Mouse (Mus musculus) myocyte (in vitro differentiated cells): ENCODE data around the gene Fmo5. TPM values are rescaled to one million over a fixed set of nuclear protein-coding genes. Genes with fewer than 3 reads are reported as not detected.
A peak's percentile ranks its signal among the peaks of the same experiment; 100 is the strongest.

Source experiments
- H3K27me3 ChIP-seq: one replicate; pipeline ENCODE4 v1.6.1; 2011; ENCODE audit not compliant: control insufficient read depth, insufficient read depth, insufficient read length
- H3K36me3 ChIP-seq: one replicate; pipeline ENCODE4 v1.6.1; 2011; ENCODE audit not compliant: control insufficient read depth, insufficient read depth
- H3K4me2 ChIP-seq: one replicate; pipeline ENCODE4 v1.6.1; 2011; ENCODE audit warnings: low read depth, control low read depth
- H3K4me3 ChIP-seq: one replicate; pipeline ENCODE4 v1.5.1; 2011; ENCODE audit warnings: mild to moderate bottlenecking, control low read depth, moderate library complexity
- H3K79me2 ChIP-seq: one replicate; pipeline ENCODE4 v1.6.1; 2011; ENCODE audit not compliant: control insufficient read depth, insufficient read depth
- H3ac ChIP-seq: one replicate; pipeline ENCODE4 v1.6.1; 2011; ENCODE audit not compliant: control insufficient read depth, insufficient read length
- CEBPB ChIP-seq: IDR thresholded peaks from 2 replicates; pipeline ENCODE4 v1.6.1; 2011; ENCODE audit warnings: mild to moderate bottlenecking, moderate library complexity; ENCODE audit not compliant: poor library complexity, insufficient read depth, severe bottlenecking
- E2F4 ChIP-seq: IDR thresholded peaks from one replicate; pipeline ENCODE4 v1.6.1; 2011; ENCODE audit warnings: mild to moderate bottlenecking, control low read depth, moderate library complexity; ENCODE audit not compliant: insufficient read depth
- MAX ChIP-seq: IDR thresholded peaks from one replicate; pipeline ENCODE4 v1.6.1; 2011; ENCODE audit warnings: low read depth, mild to moderate bottlenecking, control low read depth
- MYOD1 ChIP-seq, 3 experiments: IDR thresholded peaks; one replicate each; pipeline ENCODE4 v1.6.1; 2011; ENCODE audit warnings: control low read depth in 2 of 3, low read depth in 2 of 3, mild to moderate bottlenecking in 2 of 3, moderate library complexity in 1 of 3; ENCODE audit not compliant: insufficient read length in 2 of 3, control insufficient read depth in 1 of 3
- MYOG ChIP-seq, 3 experiments: IDR thresholded peaks; one replicate each; pipeline ENCODE4 v1.6.1; 2011; ENCODE audit warnings: control low read depth in 2 of 3, low read depth in 2 of 3, mild to moderate bottlenecking in 2 of 3; ENCODE audit not compliant: insufficient read length in 2 of 3, control insufficient read depth in 1 of 3, insufficient read depth in 1 of 3
- POLR2A ChIP-seq: IDR thresholded peaks from one replicate; pipeline ENCODE4 v1.6.1; 2011; ENCODE audit warnings: low read depth, mild to moderate bottlenecking, control low read depth, moderate library complexity; ENCODE audit not compliant: insufficient read length
- POLR2AphosphoS2 ChIP-seq: IDR thresholded peaks from one replicate; pipeline ENCODE4 v1.6.1; 2011; ENCODE audit warnings: low read depth, control low read depth; ENCODE audit not compliant: insufficient read length
- REST ChIP-seq: IDR thresholded peaks from one replicate; pipeline ENCODE4 v1.6.1; 2011; ENCODE audit warnings: mild to moderate bottlenecking, control low read depth, moderate library complexity; ENCODE audit not compliant: insufficient read depth, insufficient read length
- SRF ChIP-seq: IDR thresholded peaks from one replicate; pipeline ENCODE4 v1.6.1; 2011; ENCODE audit warnings: low read depth; ENCODE audit not compliant: control insufficient read depth, insufficient read length
- TCF12 ChIP-seq: IDR thresholded peaks from one replicate; pipeline ENCODE4 v1.6.1; 2011; ENCODE audit warnings: mild to moderate bottlenecking, control low read depth; ENCODE audit not compliant: poor library complexity, insufficient read depth, severe bottlenecking
- TCF3 ChIP-seq: IDR thresholded peaks from one replicate; pipeline ENCODE4 v1.6.1; 2011; ENCODE audit warnings: low read depth, control low read depth; ENCODE audit not compliant: insufficient read length
- USF1 ChIP-seq: IDR thresholded peaks from one replicate; pipeline ENCODE4 v1.6.1; 2011; ENCODE audit warnings: low read depth, mild to moderate bottlenecking, control low read depth, moderate library complexity
- polyA plus RNA-seq: library from polyadenylated mRNA; unstranded; fragments of >200 nt; fragmentation: generic; extraction: Trizol; gene quantifications from one replicate; pipeline ENCODE4 v1.2.1, GENCODE M21; 2012; ENCODE audit warnings: missing spikeins

Fmo5 gene
- polyA plus RNA-seq, 1 experiment = 0.17 TPM

- Histone ChIP-seq H3K4me2 (no peak overlapping the region), H3K79me2 (no peaks in the 10 kb centered on the region)
These were observed 1.3 kb downstream of the Fmo5 start for GRCm38 (mm10) chr3:97629941-97630340.

DNA sequence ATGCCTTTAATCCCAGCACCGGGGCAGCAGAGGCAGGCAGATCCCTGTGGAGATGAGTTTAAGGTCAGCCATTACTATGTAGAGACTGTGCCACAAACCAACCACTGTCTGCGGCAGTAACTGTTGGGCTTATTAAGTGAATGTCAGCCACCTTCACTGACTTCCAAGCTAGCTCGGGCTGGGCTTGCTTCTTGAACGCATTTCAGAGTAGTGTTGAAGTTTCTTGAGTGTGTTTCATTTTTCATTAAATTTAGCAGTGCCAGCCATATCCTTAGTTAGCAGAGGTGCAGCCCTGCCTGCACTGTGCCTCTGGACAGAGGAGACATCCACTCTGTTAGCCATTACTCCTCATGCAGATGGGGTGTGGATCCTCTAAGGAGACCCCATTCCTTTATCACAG, 2.1 kb downstream of the Fmo5 start:
- Histone ChIP-seq H3K4me2 (no peak overlapping the region), H3K36me3 (no peaks in the 10 kb centered on the region)
- no peak for TF ChIP-seq USF1
- TF ChIP-seq POLR2AphosphoS2 = no peak
- no peak for TF ChIP-seq MAX
- TF ChIP-seq CEBPB = no peak
- no peak for TF ChIP-seq REST
- no peak for TF ChIP-seq TCF12
- TF ChIP-seq MYOD1 (IDR thresholded peaks at IDR 0.05; ENCODE audit: control insufficient read depth in 1 of 3, insufficient read length in 2 of 3, low read depth in 2 of 3) = no peak
- TF ChIP-seq E2F4 = no peak
- no peak for TF ChIP-seq SRF
- TF ChIP-seq MYOG (IDR thresholded peaks at IDR 0.05; ENCODE audit: control insufficient read depth in 1 of 3, insufficient read depth in 1 of 3, insufficient read length in 2 of 3, low read depth in 2 of 3) = no peak
- TF ChIP-seq TCF3 = no peak
- no peak for TF ChIP-seq POLR2A

More at GRCm38 (mm10) chr3:97629941-97630340, 1.3 kb downstream of the Fmo5 start:
- H3ac ChIP-seq = no peak overlapping the region
- TF ChIP-seq TCF12 (no peak), MYOG (IDR thresholded peaks at IDR 0.05; ENCODE audit: control insufficient read depth in 1 of 3, insufficient read depth in 1 of 3, insufficient read length in 2 of 3, low read depth in 2 of 3) (no peak), POLR2AphosphoS2 (no peak), E2F4 (no peak), POLR2A (no peak)
- no peak overlapping the region for H3K4me3 ChIP-seq
- H3K27me3 ChIP-seq = no peaks in the 10 kb centered on the region
- no peaks in the 10 kb centered on the region for H3K36me3 ChIP-seq

DNA sequence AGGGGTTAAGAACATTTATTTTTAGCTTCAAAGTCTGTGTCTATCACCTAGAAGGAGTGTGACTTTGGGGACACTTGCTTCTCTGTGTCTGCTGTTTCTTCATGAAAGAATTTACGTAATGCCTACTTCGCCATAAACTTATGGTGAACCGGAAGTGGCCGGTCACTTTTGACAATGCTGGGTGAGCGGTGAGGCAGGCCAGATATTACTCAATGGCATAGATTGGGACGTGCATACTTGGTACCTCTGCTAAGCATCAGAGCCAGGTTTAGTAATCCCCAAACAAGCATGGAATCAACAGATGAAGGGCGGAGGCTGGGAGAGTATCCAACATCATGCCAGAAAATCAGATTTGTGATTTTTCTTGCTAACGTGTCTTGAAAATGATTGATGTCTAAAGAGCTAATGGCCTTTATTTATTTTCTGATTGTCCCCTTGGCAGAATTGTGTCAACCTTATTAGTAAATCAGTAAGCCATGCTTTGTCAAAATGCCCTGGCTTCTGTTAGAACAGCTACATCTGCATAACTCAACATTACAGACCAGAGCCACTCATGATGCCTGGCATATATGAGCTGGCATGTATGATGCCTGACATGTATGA, 2.8 kb downstream of the Fmo5 start:
- Histone ChIP-seq H3K27me3 (no peaks in the 10 kb centered on the region), H3K36me3 (no peaks in the 10 kb centered on the region), H3ac (no peak overlapping the region), H3K79me2 (no peaks in the 10 kb centered on the region), H3K4me3 (no peak overlapping the region), H3K4me2 (no peak overlapping the region)
- TF ChIP-seq POLR2AphosphoS2 = no peak
- TF ChIP-seq MYOD1 (IDR thresholded peaks at IDR 0.05; ENCODE audit: control insufficient read depth in 1 of 3, insufficient read length in 2 of 3, low read depth in 2 of 3) = no peak
- no peak for TF ChIP-seq USF1
- no peak for TF ChIP-seq REST
- no peak for TF ChIP-seq CEBPB
- no peak for TF ChIP-seq SRF
- no peak for TF ChIP-seq TCF12
- no peak for TF ChIP-seq MAX
- no peak for TF ChIP-seq TCF3
- TF ChIP-seq E2F4 = no peak
- no peak for TF ChIP-seq POLR2A
- no peak for TF ChIP-seq MYOG (IDR thresholded peaks at IDR 0.05; ENCODE audit: control insufficient read depth in 1 of 3, insufficient read depth in 1 of 3, insufficient read length in 2 of 3, low read depth in 2 of 3)

More for the DNA sequence above, 2.1 kb downstream of the Fmo5 start:
- Histone ChIP-seq H3ac (no peak overlapping the region), H3K27me3 (no peaks in the 10 kb centered on the region), H3K79me2 (no peaks in the 10 kb centered on the region), H3K4me3 (no peak overlapping the region)

- no peak for TF ChIP-seq TCF12
- TF ChIP-seq POLR2A = no peak
- no peak for TF ChIP-seq USF1
- TF ChIP-seq MAX = no peak
- no peak for TF ChIP-seq E2F4
- no peak for TF ChIP-seq TCF3
- no peak for TF ChIP-seq REST
- no peak for TF ChIP-seq MYOG (IDR thresholded peaks at IDR 0.05; ENCODE audit: control insufficient read depth in 1 of 3, insufficient read depth in 1 of 3, insufficient read length in 2 of 3, low read depth in 2 of 3)
- Histone ChIP-seq H3K4me3 (no peak overlapping the region), H3K79me2 (no peaks in the 10 kb centered on the region), H3K4me2 (no peak overlapping the region), H3K36me3 (no peaks in the 10 kb centered on the region), H3ac (no peak overlapping the region), H3K27me3 (no peaks in the 10 kb centered on the region)
These were observed 4.9 kb downstream of the Fmo5 start for GRCm38 (mm10) chr3:97633456-97633855.

DNA sequence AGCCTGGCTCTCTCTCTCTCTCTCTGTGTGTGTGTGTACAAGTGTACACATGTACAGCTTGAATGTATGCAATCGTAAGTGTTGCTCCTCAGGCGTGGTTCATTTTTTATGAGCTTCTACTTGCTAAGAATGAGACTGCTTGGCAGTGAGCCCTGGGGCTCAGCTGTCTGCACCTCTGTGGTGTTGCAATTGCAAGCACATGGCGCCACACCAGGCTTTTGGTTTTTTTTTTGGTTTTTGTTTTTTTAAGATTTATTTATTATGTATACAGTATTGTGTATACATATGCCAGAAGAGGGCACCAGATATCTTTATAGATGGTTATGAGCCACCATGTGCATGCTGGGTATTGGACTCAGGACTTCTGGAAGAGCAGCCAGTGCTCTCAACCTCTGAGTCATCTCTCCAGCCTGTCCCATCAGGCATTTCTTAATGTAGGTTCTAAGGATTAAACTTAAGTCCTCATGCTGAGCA, 5.7 kb downstream of the Fmo5 start:
- Histone ChIP-seq H3K4me3 (no peak overlapping the region), H3K27me3 (no peaks in the 10 kb centered on the region), H3ac (no peak overlapping the region), H3K4me2 (peak overlapping the region; percentile 44), H3K36me3 (no peaks in the 10 kb centered on the region), H3K79me2 (no peaks in the 10 kb centered on the region)
- TF ChIP-seq E2F4 (no peak), POLR2AphosphoS2 (no peak), MYOG (IDR thresholded peaks at IDR 0.05; ENCODE audit: control insufficient read depth in 1 of 3, insufficient read depth in 1 of 3, insufficient read length in 2 of 3, low read depth in 2 of 3) (peak in 2 of 3 experiments; percentile 13 to 60), SRF (no peak), TCF3 (no peak), POLR2A (no peak), MYOD1 (IDR thresholded peaks at IDR 0.05; ENCODE audit: control insufficient read depth in 1 of 3, insufficient read length in 2 of 3, low read depth in 2 of 3) (peak in 2 of 3 experiments; percentile 26 to 44), TCF12 (peak; percentile 33), MAX (no peak), CEBPB (peak; percentile 93)
